Mouse (Mus musculus): ENCODE data around the gene Atad5. TPM values are rescaled to one million over a fixed set of nuclear protein-coding genes. Genes with fewer than 3 reads are reported as not detected.

The Atad5 gene
- polyA plus RNA-seq, 1 experiment from 2014 or later = 9.2 TPM

GRCm38 (mm10) chr11:80086844-80087243, 2.4 kb upstream of the Atad5 start:
- H3K27ac ChIP-seq (replicated peaks) = no peak overlapping the region
- no peak overlapping the region for H3K4me2 ChIP-seq (replicated peaks)
- H3K27me3 ChIP-seq = no peaks in the 10 kb centered on the region
- H3K9ac ChIP-seq (replicated peaks) = no peak overlapping the region
- H3K4me1 ChIP-seq = peaks cover 16% of the 10 kb centered on the region
- H3K4me3 ChIP-seq = no peak overlapping the region
- no peaks in the 10 kb centered on the region for H3K36me3 ChIP-seq
- no peaks in the 10 kb centered on the region for H3K9me3 ChIP-seq
- ATAC-seq (replicated peaks) = peak; percentile 73; the same call in 1 of the 2 replicates
- WGBS = 9% methylated on average over 5 of the region's 5 CpGs

DNA sequence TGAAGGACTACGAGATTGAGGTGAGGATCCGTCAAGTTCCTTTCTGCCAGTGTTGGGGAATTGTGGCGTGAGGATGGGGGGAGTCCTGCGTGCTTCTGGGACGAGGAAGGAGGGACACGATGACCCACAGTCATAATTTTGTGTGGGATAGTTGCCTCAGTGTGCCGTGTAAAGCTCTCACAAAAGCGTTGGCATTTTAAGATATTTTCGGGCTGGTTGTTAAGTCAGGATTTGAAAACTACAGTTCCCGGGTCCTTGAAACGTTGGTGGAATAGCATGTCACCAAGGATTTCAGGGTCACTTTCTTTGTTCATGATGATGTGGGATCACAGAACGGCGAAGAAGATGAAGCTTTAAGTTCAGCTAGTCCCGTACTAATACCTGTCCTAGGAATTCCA, 616 bp downstream of the Atad5 start:
- Histone ChIP-seq H3K4me1 (peaks cover 16% of the 10 kb centered on the region), H3K9me3 (no peaks in the 10 kb centered on the region), H3K27me3 (no peaks in the 10 kb centered on the region), H3K9ac (replicated peaks) (peak overlapping the region; percentile 92), H3K4me2 (replicated peaks) (peak overlapping the region; percentile 76), H3K27ac (replicated peaks) (no peak overlapping the region), H3K36me3 (no peaks in the 10 kb centered on the region), H3K4me3 (peak overlapping the region; percentile 98)
- no peak for ATAC-seq (replicated peaks)
- under 1% methylated on average over 14 of the region's 14 CpGs for WGBS

- Histone ChIP-seq H3K27me3 (no peaks in the 10 kb centered on the region), H3K27ac (replicated peaks) (no peak overlapping the region), H3K9me3 (no peaks in the 10 kb centered on the region), H3K4me3 (peak overlapping the region; percentile 98), H3K4me2 (replicated peaks) (peak overlapping the region; percentile 76), H3K36me3 (peaks cover 1% of the 10 kb centered on the region; the same call in 1 of the 2 replicates), H3K9ac (replicated peaks) (0 out of 2 replicates have a peak overlapping the region, but pooled peaks have one; percentile 92), H3K4me1 (peaks cover 16% of the 10 kb centered on the region)
- ATAC-seq (replicated peaks) = no peak
- WGBS = 47% methylated on average over 3 of the region's 3 CpGs
Measured at GRCm38 (mm10) chr11:80090555-80091164, 1.5 kb downstream of the Atad5 start.

GRCm38 (mm10) chr11:80098444-80099056, 9.3 kb downstream of the Atad5 start:
- 94% methylated on average over 3 of the region's 3 CpGs for WGBS
- no peaks in the 10 kb centered on the region for H3K4me1 ChIP-seq
- H3K4me3 ChIP-seq = no peak overlapping the region
- H3K27me3 ChIP-seq = no peaks in the 10 kb centered on the region
- no peak overlapping the region for H3K4me2 ChIP-seq (replicated peaks)
- H3K9me3 ChIP-seq = no peaks in the 10 kb centered on the region
- no peak for ATAC-seq (replicated peaks)
- H3K36me3 ChIP-seq = peaks cover 32% of the 10 kb centered on the region
- no peak overlapping the region for H3K9ac ChIP-seq (replicated peaks)
- H3K27ac ChIP-seq (replicated peaks) = no peak overlapping the region

DNA sequence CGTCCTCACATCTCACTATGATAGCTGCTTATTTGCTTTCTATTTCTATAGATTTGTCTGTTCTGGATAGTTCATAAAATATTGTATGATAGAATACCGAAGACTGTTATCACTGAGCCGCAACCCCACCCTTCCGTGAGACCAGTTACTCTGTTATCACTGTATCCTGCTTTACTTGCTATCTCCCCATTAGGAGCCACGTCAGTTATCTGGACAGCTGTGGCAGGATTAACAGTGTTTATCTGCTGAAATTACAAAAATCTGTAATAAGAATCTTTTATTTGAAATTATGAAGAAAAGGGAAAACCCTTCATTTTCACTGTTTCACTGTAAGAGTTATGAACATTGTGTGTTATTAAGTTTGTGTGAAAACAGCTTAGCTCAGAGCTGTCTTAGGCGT, 12.1 kb downstream of the Atad5 start:
- no peak overlapping the region for H3K4me3 ChIP-seq
- 96% methylated on average over 6 of the region's 6 CpGs for WGBS

GRCm38 (mm10) chr11:80104407-80104806, 15.2 kb downstream of the Atad5 start:
- Histone ChIP-seq H3K4me1 (no peaks in the 10 kb centered on the region), H3K4me3 (no peak overlapping the region), H3K9me3 (no peaks in the 10 kb centered on the region), H3K27me3 (no peaks in the 10 kb centered on the region), H3K9ac (replicated peaks) (no peak overlapping the region), H3K27ac (replicated peaks) (no peak overlapping the region), H3K4me2 (replicated peaks) (no peak overlapping the region), H3K36me3 (peaks cover 37% of the 10 kb centered on the region)
- ATAC-seq (replicated peaks) = no peak
- 90% methylated on average over 1 of the region's 1 CpGs for WGBS

More for the DNA sequence above, 12.1 kb downstream of the Atad5 start:
- no peak overlapping the region for H3K9ac ChIP-seq (replicated peaks)
- no peak overlapping the region for H3K4me2 ChIP-seq (replicated peaks)
- no peaks in the 10 kb centered on the region for H3K9me3 ChIP-seq
- peaks cover 33% of the 10 kb centered on the region for H3K36me3 ChIP-seq
- no peaks in the 10 kb centered on the region for H3K4me1 ChIP-seq
- no peak for ATAC-seq (replicated peaks)
- no peaks in the 10 kb centered on the region for H3K27me3 ChIP-seq
- no peak overlapping the region for H3K27ac ChIP-seq (replicated peaks)

DNA sequence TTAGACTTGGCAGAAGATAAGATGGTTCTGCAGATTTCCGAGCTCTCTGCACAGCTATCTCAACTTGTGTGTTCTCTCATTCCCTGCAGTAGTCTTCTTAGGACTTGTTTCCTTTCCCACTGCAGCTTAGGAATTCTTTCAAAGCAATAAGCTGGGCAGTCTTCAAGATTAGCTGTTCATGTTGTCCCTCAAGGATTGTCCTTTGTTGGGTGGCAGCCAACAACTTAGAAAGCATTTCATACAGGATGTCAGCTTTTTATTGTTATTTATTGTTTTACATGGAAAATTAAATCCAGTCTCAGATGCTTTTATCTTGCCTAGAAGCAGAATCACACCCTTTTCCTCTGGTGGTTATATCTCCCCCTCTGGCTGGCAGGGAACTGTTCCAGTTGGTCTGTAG, 27.2 kb downstream of the Atad5 start:
- peaks cover 62% of the 10 kb centered on the region for H3K36me3 ChIP-seq
- no peak overlapping the region for H3K4me2 ChIP-seq (replicated peaks)
- H3K4me1 ChIP-seq = no peaks in the 10 kb centered on the region
- 89% methylated on average over 1 of the region's 1 CpGs for WGBS
- ATAC-seq (replicated peaks) = no peak
- H3K27ac ChIP-seq (replicated peaks) = no peak overlapping the region
- H3K27me3 ChIP-seq = no peaks in the 10 kb centered on the region
- H3K4me3 ChIP-seq = no peak overlapping the region
- H3K9ac ChIP-seq (replicated peaks) = no peak overlapping the region
- H3K9me3 ChIP-seq = no peaks in the 10 kb centered on the region

- WGBS = 62% methylated on average over 1 of the region's 1 CpGs
- Histone ChIP-seq H3K4me1 (no peaks in the 10 kb centered on the region), H3K36me3 (peaks cover 54% of the 10 kb centered on the region), H3K9me3 (no peaks in the 10 kb centered on the region), H3K4me3 (no peak overlapping the region), H3K4me2 (replicated peaks) (no peak overlapping the region), H3K27ac (replicated peaks) (no peak overlapping the region), H3K27me3 (no peaks in the 10 kb centered on the region), H3K9ac (replicated peaks) (no peak overlapping the region)
- ATAC-seq (replicated peaks) = no peak
Measured at GRCm38 (mm10) chr11:80132050-80132449, 42.9 kb downstream of the Atad5 start.

DNA sequence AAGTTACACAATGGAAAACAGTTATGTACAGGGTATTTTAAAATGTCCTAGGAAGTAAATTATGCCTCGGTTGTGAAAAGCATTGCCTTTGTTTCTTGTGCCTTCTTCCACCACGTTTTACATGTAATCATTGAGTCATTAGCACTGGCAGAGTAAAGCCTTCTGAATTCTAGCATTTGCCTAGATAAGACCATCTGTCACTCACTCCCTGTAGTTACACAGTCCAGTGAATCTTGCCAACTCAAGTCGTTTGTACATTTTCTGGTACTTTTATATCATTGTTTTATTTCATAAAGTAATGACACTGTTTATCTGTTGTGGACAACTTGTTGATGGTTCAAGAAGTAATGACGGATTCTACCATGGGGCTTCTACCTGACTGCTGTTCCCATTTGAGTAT, 45.5 kb downstream of the Atad5 start:
- Histone ChIP-seq H3K36me3 (peaks cover 46% of the 10 kb centered on the region), H3K4me1 (0 out of 2 replicates have a peak, but pooled peaks cover 3% of the 10 kb centered on the region), H3K4me2 (replicated peaks) (no peak overlapping the region), H3K4me3 (no peak overlapping the region), H3K27ac (replicated peaks) (0 out of 2 replicates have a peak overlapping the region, but pooled peaks have one; percentile 34), H3K27me3 (no peaks in the 10 kb centered on the region), H3K9me3 (no peaks in the 10 kb centered on the region), H3K9ac (replicated peaks) (no peak overlapping the region)
- WGBS = 56% methylated on average over 4 of the region's 4 CpGs
- ATAC-seq (replicated peaks) = no peak

DNA sequence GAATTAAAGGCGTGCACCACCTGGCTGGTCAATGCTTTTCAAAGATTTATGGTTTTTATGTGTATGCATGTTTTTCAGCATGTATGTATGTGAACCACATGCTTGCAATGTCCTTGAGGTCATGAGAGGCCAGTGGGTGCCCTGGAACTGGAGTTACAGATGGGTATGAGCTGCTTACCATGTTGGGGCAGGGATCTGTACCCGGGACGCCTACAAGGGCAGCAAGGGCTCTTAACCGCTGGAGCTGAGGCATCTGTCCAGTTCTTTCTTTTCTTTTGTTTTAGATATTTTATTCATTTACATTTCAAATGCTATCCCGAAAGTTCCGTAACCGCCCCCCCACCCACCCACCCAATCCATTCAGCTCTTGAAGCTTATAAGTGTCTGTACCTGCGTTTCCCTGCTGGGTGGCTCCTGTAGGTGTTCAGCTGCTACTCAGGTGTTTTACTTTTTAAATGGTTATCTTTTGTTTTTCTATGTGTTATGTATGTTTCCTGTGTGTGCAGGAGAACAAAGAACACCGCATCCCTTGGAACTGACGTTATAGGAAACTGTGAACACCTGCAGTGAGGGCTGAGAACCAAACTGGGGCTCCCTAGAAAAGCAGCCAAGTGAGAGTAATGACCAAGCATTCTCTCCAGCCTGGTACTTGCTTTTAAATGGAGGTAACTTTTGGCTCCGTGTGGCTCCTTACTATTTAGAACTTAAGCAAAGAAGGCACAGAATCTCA, 46.9 kb downstream of the Atad5 start:
- H3K9ac ChIP-seq (replicated peaks) = no peak overlapping the region
- no peak overlapping the region for H3K4me2 ChIP-seq (replicated peaks)
- peaks cover 41% of the 10 kb centered on the region for H3K36me3 ChIP-seq
- H3K9me3 ChIP-seq = no peaks in the 10 kb centered on the region
- no peak for ATAC-seq (replicated peaks)
- 82% methylated on average over 11 of the region's 11 CpGs for whole genome bisulfite sequencing
- H3K27ac ChIP-seq (replicated peaks) = no peak overlapping the region
- peaks cover 10% of the 10 kb centered on the region for H3K4me1 ChIP-seq
- H3K27me3 ChIP-seq = no peaks in the 10 kb centered on the region
- no peak overlapping the region for H3K4me3 ChIP-seq

GRCm38 (mm10) chr11:80136786-80137185, 47.6 kb downstream of the Atad5 start:
- Histone ChIP-seq H3K36me3 (peaks cover 41% of the 10 kb centered on the region), H3K4me3 (no peak overlapping the region), H3K27ac (replicated peaks) (no peak overlapping the region), H3K9ac (replicated peaks) (no peak overlapping the region), H3K4me1 (peaks cover 14% of the 10 kb centered on the region), H3K9me3 (no peaks in the 10 kb centered on the region), H3K27me3 (no peaks in the 10 kb centered on the region), H3K4me2 (replicated peaks) (no peak overlapping the region)
- WGBS = 91% methylated on average over 13 of the region's 13 CpGs
- ATAC-seq (replicated peaks) = no peak

GRCm38 (mm10) chr11:80137773-80138172, 48.6 kb downstream of the Atad5 start:
- ATAC-seq (replicated peaks) = no peak
- Histone ChIP-seq H3K9me3 (no peaks in the 10 kb centered on the region), H3K27ac (replicated peaks) (no peak overlapping the region), H3K4me1 (peaks cover 19% of the 10 kb centered on the region), H3K36me3 (peaks cover 31% of the 10 kb centered on the region), H3K4me3 (no peak overlapping the region), H3K9ac (replicated peaks) (no peak overlapping the region), H3K27me3 (no peaks in the 10 kb centered on the region), H3K4me2 (replicated peaks) (no peak overlapping the region)
- 90% methylated on average over 5 of the region's 5 CpGs for WGBS

Data from forebrain, embryonic 15.5 days (tissue).